In the genomic region with DNA sequence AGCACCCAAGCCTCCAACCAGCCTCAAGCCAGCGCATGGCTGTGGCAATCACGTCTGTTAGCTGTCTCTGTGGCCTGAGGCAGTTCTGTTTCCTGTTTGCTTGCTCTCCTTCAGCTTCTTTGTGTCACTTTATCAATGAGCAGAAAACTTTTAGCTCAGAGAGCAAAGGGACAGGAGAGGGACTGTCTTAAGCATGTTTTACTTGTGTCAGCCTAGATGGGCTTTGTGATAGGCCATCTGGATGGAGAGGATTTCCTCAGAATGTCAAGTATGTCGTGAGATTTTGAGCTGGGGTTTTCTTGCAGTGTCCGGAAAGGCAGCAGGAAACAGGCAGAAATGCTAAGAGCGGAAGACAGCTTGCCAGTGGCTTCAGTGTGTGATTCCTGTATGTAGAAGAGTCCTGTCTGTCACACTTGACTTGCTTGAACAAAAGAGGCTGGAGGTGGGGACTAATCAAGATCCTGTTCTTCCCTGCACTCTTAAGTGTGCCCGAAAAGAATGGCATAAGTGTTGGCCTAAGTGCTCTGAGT, we compare ENCODE assay signal across 8 mouse cellular contexts. TPM values are rescaled to one million over a fixed set of nuclear protein-coding genes. Genes with fewer than 3 reads are reported as not detected.
A peak's percentile ranks its signal among the peaks of the same experiment; 100 is the strongest.
DNase-seq lines count a peak whose midpoint lies in the region; ATAC-seq lines count a peak whose summit lies in the region.

No protein-coding gene starts in this region.

- ATAC-seq in intestine, embryonic 16.5 days, result peak; percentile 44; the same call in 1 of the 2 replicates
- no peak for ATAC-seq in stomach, embryonic 16.5 days (ENCODE audit: insufficient read depth, low FRiP score)

- no peak overlapping the region for H3K4me2 ChIP-seq in intestine, embryonic 16.5 days (ENCODE audit: low read depth, low read length)
- no peak overlapping the region for H3K4me2 ChIP-seq in stomach, embryonic 16.5 days (ENCODE audit: low read depth, low read length)

- H3K4me1 ChIP-seq in embryonic facial prominence, embryonic 10.5 days, result peaks cover 27% of the 10 kb centered on the region
- no peaks in the 10 kb centered on the region; the same call in 1 of the 2 replicates for H3K4me1 ChIP-seq in intestine, embryonic 16.5 days (ENCODE audit: control insufficient read depth, insufficient read depth, low read length)
- 0 out of 2 replicates have a peak, but pooled peaks cover 2% of the 10 kb centered on the region for H3K4me1 ChIP-seq in stomach, embryonic 16.5 days (ENCODE audit: control insufficient read depth, insufficient read depth, low read length)

- peaks cover 6% of the 10 kb centered on the region for H3K36me3 ChIP-seq in embryonic facial prominence, embryonic 10.5 days (replicated peaks)
- no peaks in the 10 kb centered on the region for H3K36me3 ChIP-seq in intestine, embryonic 16.5 days (ENCODE audit: control insufficient read depth, insufficient read depth, low read length)
- H3K36me3 ChIP-seq in stomach, embryonic 16.5 days (ENCODE audit: control insufficient read depth, insufficient read depth, low read length), result no peaks in the 10 kb centered on the region

- H3K9ac ChIP-seq in intestine, embryonic 16.5 days (ENCODE audit: low read depth, low read length), result no peak overlapping the region
- 0 out of 2 replicates have a peak overlapping the region, but pooled peaks have one; percentile 32 for H3K9ac ChIP-seq in stomach, embryonic 16.5 days (ENCODE audit: low read length)

- WGBS in embryonic facial prominence, embryonic 10.5 days, result 22% methylated on average over 6 of the region's 6 CpGs
- 54% methylated on average over 6 of the region's 6 CpGs for WGBS in intestine, embryonic 16.5 days
- 50% methylated on average over 6 of the region's 6 CpGs for WGBS in stomach, embryonic 16.5 days

- H3K9me3 ChIP-seq in embryonic facial prominence, embryonic 10.5 days, result no peaks in the 10 kb centered on the region
- no peaks in the 10 kb centered on the region for H3K9me3 ChIP-seq in intestine, embryonic 16.5 days (ENCODE audit: control insufficient read depth, low read length)
- H3K9me3 ChIP-seq in stomach, embryonic 16.5 days (replicated peaks; ENCODE audit: control insufficient read depth, low read length), result no peaks in the 10 kb centered on the region

- H3K27me3 ChIP-seq in embryonic facial prominence, embryonic 10.5 days (replicated peaks; ENCODE audit: low read depth, poor library complexity, severe bottlenecking), result no peaks in the 10 kb centered on the region
- no peaks in the 10 kb centered on the region for H3K27me3 ChIP-seq in intestine, embryonic 16.5 days (replicated peaks; ENCODE audit: control insufficient read depth, insufficient read depth, low read length)
- no peaks in the 10 kb centered on the region for H3K27me3 ChIP-seq in stomach, embryonic 16.5 days (ENCODE audit: control insufficient read depth, insufficient read depth, low read length)

- H3K4me3 ChIP-seq in embryonic facial prominence, embryonic 10.5 days, result no peak overlapping the region
- H3K4me3 ChIP-seq in intestine, embryonic 16.5 days (ENCODE audit: low read length), result no peak overlapping the region
- H3K4me3 ChIP-seq in stomach, embryonic 16.5 days (replicated peaks; ENCODE audit: low read length), result no peak overlapping the region

- intact Hi-C loops in gastrocnemius, postnatal 36 days (cut with DNase I), result no loop called here

- peak overlapping the region; percentile 37; the same call in 1 of the 2 replicates for H3K27ac ChIP-seq in embryonic facial prominence, embryonic 10.5 days (replicated peaks)
- peak overlapping the region; percentile 65 for H3K27ac ChIP-seq in intestine, embryonic 16.5 days (ENCODE audit: low read length)
- peak overlapping the region; percentile 81 for H3K27ac ChIP-seq in stomach, embryonic 16.5 days (ENCODE audit: low read length)

- peak; percentile 21 for DNase-seq in adrenal gland, postnatal 14 days
- no peak for DNase-seq in adrenal gland, adult 8-10 months
- peak; percentile 29 for DNase-seq in embryonic facial prominence, embryonic 10.5 days (ENCODE audit: low spot score)
- peak; percentile 24 for DNase-seq in lung, postnatal 14 days
- DNase-seq in gastrocnemius, postnatal 36 days, result no peak
- DNase-seq in right cerebral cortex, postnatal 36 days (ENCODE audit: low spot score in 2 of 2), result no peak

RNA-seq across cellular contexts. Expression of gene Eml4, which starts 46.9 kb away (rescaled TPM):
- total RNA-seq in adrenal gland, postnatal 14 days (2021), result 23.7 and 25.8 TPM in 2 replicates
- 10 to 100 TPM; 19.0 to 25.1 (median 22.4) TPM for total RNA-seq in adrenal gland, adult 8-10 months (2022)
- 56.0 and 58.3 TPM in 2 replicates for polyA plus RNA-seq in embryonic facial prominence, embryonic 10.5 days (2016; fragmentation: Nextera tagmentation; extraction: Ambion mirVana)
- polyA plus RNA-seq in intestine, embryonic 16.5 days (2015; fragmentation: Nextera tagmentation; extraction: Ambion mirVana), result 26.3 and 28.8 TPM in 2 replicates
- polyA plus RNA-seq in stomach, embryonic 16.5 days (2015; fragmentation: Nextera tagmentation; extraction: Ambion mirVana), result 21.4 and 24.2 TPM in 2 replicates
- 1 to 10 TPM; 1.7 TPM for total RNA-seq in gastrocnemius, postnatal 36 days (2021)

Comparison
In these comparisons a context has a peak if more than half of its experiments do, and no peak if none do; other contexts are left out.
1. DNase-seq: peak in adrenal gland, postnatal 14 days (single experiment), embryonic facial prominence, embryonic 10.5 days (single experiment) and lung, postnatal 14 days (single experiment); none in adrenal gland, adult 8-10 months (single experiment), gastrocnemius, postnatal 36 days (0 of 2) and right cerebral cortex, postnatal 36 days (0 of 2).
2. Peak in every context shown above with its lines, with median percentiles within 50 percentile points of each other: H3K27ac ChIP-seq.